Mouse (Mus musculus): Measurements from ENCODE around the gene Zscan21.

The Zscan21 gene

GRCm38 (mm10) chr5:138163046-138163445, 46.3 kb downstream of the Zscan21 start:
- ChIA-PET CTCF (no interaction called here), POLR2A (interaction anchor here (0.7 to 17.7 kb wide), 18 partner anchors 11 to 783 kb away, joined by 3 to 476 read pairs (median 4); partner anchors contain the start of genes Cnpy4 (in 4 of the 4), Taf6 (in 4 of the 4), Ap4m1 (in 3 of the 4) and Mcm7 (in 3 of the 4))

- ChIA-PET CTCF (no interaction called here), POLR2A (interaction anchor here (0.6 to 17.7 kb wide), 17 partner anchors 8 to 385 kb away, joined by 3 to 476 read pairs (median 4); partner anchors contain the start of genes Ap4m1 (in 3 of the 4), Mcm7 (in 3 of the 4), Cnpy4 (in 2 of the 4) and Taf6 (in 2 of the 4))
Observed at GRCm38 (mm10) chr5:138163610-138164009, 46.9 kb downstream of the Zscan21 start.

DNA sequence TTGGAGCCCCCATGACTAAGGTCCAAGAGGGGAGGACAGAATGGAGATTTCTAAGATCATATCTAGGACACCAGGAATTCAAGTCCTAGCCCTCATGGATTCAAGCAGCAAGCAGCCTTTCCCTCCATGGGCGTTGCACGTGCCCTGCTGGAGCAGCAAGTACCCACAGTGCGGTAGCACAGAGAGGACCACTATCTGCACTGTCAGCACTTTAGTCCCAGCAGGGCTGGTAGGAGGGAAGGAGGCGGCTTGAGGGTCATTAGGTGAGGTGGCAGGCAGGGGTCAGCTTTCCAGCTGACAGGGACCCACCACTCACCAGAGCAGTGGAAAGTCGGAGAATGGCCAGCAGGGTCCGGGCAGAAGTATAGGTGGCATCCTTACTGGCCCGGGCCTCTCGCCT, 48.9 kb downstream of the Zscan21 start:
- ChIA-PET POLR2A (interaction anchor here (0.9 to 17.7 kb wide), 10 partner anchors 8 to 22 kb away, joined by 3 to 476 read pairs (median 4); partner anchors contain the start of genes Cnpy4 (in 3 of the 4), Taf6 (in 3 of the 4), Ap4m1 (in 2 of the 4) and Mcm7 (in 2 of the 4)), CTCF (no interaction called here)

DNA sequence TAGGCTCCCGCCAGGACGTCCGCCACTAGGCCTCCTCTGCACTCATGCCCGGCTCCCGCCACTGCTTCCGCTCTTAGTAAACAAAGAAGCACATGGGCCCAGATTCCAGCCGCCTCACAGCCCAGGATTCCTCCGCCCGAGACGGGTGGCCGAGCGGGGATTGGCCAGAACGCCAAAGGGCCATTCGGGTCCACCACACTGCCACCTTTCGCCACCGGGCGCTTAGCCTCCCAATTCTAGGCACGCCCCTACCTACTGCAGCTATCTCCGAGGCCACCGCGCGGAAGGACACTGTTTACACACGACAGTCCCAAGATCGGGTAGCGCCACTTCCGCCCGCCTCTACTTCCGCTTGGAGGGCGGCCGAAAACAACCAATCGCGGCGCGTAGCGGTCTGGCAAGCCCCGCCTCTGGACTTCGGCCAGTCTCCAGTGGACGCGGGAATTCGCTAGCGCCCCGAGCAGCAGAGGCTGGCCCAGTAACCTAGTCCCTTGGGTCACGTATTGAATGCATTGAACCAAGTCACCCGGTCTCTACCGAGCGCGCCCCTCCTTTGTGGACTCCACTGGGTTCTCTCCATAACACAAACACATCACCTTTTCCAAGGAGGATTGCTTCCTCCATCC, 54.3 kb downstream of the Zscan21 start:
- CTCF ChIA-PET = interaction anchor here in 1 of 4 experiments (0.6 kb wide), 1 partner anchor 52 kb away, joined by 3 read pairs; no protein-coding TSS in a partner anchor
- POLR2A ChIA-PET = interaction anchor here (0.5 to 17.7 kb wide), 28 partner anchors 3 to 826 kb away, joined by 3 to 476 read pairs (median 4); partner anchors contain the start of genes Cops6 (in 3 of the 4), Cnpy4 (in 2 of the 4), Mblac1 (in 2 of the 4) and Taf6 (in 2 of the 4)

DNA sequence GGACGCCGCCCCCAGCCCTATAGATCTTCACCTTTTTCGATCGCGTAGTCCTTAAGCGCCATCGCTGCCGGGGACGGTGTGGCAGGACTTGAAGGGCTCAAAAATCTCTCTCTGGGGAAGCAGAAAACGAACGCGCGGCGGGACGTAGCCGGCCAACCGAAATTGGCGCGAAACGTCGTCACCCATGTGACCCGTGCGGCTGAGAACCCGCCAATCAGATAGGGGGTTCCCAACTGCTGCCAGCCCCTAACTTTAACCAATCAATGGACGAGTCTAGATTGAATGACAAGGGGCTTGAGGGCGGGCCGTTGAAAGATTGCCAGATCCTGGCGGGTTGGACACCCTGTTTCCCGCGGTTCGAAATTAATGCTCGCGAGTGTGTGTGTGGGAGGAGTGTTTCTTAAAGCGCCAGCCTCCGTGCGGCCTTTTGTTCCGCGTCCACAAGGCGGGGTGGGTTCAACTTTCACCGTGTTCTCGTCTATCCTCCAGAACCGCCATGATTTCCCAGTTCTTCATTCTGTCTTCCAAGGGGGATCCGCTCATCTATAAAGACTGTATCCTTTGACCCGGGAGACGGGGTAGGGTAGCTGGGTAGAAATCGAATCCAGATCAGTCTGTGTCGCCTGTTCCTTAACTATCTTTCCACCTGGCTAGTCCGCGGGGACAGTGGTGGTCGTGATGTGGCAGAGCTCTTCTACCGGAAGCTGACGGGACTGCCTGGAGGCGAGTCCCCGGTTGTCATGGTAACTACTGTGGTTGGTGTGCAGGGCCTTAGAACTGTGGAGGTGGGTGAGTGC, 55.2 kb downstream of the Zscan21 start, which contains the start of the genes Ap4m1 and Mcm7:
Gene Ap4m1 (plus strand): TSS at position 308 of the 797 bp plus-strand sequence.
Gene Mcm7 (minus strand): TSS at position 728 of the 797 bp plus-strand sequence.
- ChIA-PET POLR2A (interaction anchor here (0.7 to 13.1 kb wide), 25 partner anchors 9 to 826 kb away, joined by 3 to 476 read pairs (median 5); partner anchors contain the start of genes Cops6 (in 4 of the 4), Cnpy4 (in 3 of the 4), Taf6 (in 3 of the 4) and Zfp113 (in 3 of the 4)), CTCF (interaction anchor here in 1 of 4 experiments (0.6 kb wide), 1 partner anchor 659 kb away, joined by 3 read pairs; no protein-coding TSS in a partner anchor)

DNA sequence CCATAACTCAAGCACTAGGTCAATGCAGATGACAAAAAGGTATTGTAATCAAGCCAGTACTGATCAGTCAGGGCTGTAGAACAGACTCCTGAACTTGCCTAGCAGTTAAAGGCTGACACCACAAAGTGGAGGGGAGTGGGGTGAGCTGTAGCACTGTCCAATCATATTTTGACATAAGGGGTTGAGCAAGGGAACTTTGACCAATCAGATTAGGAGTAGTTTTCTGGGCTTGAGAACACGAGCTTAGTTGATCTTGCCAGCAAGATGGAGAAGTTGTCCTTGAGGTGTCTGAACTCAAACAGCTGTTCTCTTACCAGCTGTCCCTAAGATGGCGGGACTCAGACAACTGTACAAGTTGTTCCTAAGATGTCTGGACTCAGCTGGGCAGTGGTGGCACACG, 56.5 kb downstream of the Zscan21 start:
- CTCF ChIA-PET = no interaction called here
- POLR2A ChIA-PET = interaction anchor here (0.6 to 13.1 kb wide), 26 partner anchors 10 to 1554 kb away, joined by 3 to 476 read pairs (median 7); partner anchors contain the start of genes Cops6 (in 4 of the 4), Cnpy4 (in 3 of the 4), Taf6 (in 3 of the 4) and Zfp113 (in 3 of the 4)

All from embryonic stem cell, embryonic (primary cell).